Mouse (Mus musculus) gastrocnemius, adult 18-20 months (tissue): Measurements from ENCODE around the gene Snupn. TPM values are rescaled to one million over a fixed set of nuclear protein-coding genes. Genes with fewer than 3 reads are reported as not detected.
"Not testable (repeated sequence)": the region's sequence is repeated elsewhere in the genome, so short reads cannot be mapped to it uniquely, and the experiment has no call there.

Experiments used
- DNase-seq: peaks from one replicate; pipeline ENCODE4 v3.0.0; 2021; ENCODE audit warnings: low spot score
- long read RNA-seq, 2 experiments: library from polyadenylated mRNA; stranded (forward); transcript quantifications; one replicate each; pipeline ENCODE4 v2.0.0; 2021
- total RNA-seq, 2 experiments: library from RNA; stranded (reverse); gene quantifications; 2 replicates each; pipeline ENCODE4 v1.2.3; 2021

Snupn gene
- total RNA-seq, result 10 to 100 TPM; 10.8 to 11.5 TPM
- long read RNA-seq, experiment 1, transcript Snupn-201 (9 exons, 1,391 nt), result major isoform, 19 of 21 reads
- long read RNA-seq, experiment 1, partial matches to known transcripts, result 1 of 21 reads
- long read RNA-seq, experiment 1, other reads (novel, unspliced or antisense), result 1 of 21 reads
- long read RNA-seq, experiment 2, transcript Snupn-201 (9 exons, 1,391 nt), result major isoform, 19 of 25 reads
- long read RNA-seq, experiment 2, partial matches to known transcripts, result 4 of 25 reads
- long read RNA-seq, experiment 2, other reads (novel, unspliced or antisense), result 2 of 25 reads

DNA sequence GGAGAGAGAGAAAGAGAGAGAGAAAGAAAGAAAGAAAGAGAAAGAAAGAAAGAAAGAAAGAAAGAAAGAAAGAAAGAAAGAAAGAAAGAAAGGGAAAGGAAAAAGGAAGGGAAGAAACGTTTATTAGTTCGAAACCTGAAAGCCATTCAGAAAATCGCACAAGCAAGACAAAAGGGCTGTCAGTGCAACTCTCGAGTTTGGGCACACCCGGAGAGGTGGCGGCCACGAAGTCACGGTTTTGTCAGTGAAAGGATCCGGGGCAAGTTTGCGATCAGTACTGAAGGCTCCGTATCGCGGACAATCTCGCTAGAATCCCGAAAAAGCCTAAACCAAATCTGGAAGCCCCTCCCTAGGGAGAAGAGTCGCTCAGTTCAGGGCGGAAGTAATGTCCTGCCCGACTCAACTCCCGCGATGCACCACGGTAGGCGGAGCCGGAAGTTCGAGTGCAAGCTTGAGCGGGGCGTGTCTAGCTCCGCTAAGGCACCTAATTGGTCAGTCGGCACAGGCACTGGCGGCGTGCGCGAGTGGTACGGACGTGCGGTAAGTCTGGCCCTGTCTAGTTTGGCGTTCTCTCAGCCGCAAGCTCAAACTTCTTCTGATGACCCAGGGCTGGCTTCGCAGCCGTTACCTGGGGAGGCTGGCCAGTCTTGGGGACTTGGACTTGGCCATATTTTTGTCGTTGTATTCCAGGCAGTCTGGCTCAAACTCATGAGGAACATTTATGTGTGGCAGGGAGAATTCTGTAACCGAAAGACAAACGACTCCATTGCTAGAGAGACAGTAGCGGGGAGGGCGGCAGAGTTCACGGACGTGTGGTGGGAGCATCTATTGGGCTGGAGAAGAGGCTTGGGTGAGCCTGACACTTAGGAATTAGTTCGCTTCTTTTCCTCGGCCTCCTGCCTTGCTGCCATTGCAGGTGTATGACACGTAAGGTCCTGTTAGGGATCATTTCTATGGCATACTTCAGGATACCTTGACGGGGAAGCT lies at the start of gene Snupn:
Snupn (plus strand) TSS at position 465 of the 987 bp plus-strand sequence.
- peak; percentile 98 for DNase-seq

DNA sequence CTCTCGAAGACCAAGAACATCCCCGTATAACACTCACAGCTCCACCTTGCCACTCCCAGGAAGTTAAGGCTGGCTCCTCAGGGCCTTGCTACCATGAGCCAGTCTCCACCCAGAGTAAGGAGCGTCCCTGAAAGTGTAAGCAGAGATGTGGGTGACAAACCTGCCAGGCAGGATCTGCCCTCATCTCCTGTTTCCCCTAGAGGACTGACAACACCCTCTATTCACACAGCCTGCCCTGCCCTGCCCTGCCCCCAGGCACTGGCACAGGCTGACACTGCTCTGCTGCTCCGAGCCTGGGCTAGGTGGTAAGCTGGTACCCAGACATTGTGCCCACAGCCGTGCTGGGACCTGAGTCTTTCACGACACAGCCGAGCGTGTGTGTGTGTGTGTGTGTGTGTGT lies 49.5 kb upstream of the Snupn start:
- DNase-seq, result no peak

DNA sequence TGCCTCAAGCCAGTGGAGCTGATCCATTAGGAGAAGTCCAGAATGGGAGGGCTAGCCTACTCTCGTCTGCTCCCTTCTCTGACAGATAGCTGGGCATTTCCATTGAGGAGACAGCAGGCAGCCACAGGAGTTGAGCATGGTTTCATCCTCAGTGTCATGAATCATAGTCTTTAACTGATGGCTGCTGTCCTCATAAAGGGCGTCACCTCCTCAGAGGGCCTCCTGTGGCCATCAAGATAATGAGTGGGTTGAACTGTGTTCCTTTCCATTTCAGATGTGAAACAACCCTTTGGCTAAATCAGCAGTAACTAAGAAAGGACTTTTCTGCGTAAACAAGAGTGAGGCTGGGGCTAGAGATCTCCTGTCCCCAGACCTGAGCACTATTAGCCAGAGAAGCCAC lies 47.0 kb upstream of the Snupn start:
- no peak for DNase-seq

DNA sequence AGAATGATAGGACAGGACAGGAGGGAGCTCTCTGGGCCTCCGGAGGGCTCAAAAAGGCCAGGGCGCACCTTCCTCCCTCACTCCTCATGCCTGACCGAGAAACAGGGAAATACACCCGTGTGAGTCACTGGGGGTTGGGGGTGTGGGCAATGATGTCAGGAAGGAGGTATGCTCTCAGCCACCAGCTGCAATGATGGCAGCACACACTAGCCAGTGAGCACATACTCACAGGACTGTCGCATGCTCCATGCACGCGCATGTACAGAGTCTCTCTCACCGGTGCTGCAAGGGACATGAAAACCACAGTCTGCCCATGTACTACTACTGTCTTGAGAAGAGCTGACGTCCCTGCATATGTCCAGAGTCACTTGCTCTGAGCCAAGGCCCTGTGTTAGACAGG lies 43.1 kb upstream of the Snupn start:
- no peak for DNase-seq

DNA sequence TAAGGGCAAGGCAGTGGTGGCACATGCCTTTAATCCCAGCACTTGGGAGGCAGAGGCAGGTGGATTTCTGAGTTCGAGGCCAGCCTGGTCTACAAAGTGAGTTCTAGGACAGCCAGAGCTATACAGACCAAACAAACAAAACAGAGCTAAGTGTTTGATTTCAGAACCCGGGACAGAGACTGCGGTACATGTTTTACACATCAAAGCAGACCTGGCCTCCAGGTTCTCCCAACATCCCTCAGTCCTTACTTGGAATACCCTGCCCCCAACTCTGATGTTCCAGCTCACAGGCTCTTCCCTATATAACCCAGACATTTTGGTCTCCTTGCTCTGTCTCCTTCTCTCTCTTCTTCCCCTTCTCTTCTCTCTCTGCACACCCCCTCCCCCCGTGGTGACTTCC lies 40.7 kb upstream of the Snupn start:
- not testable (repeated sequence) for DNase-seq

DNA sequence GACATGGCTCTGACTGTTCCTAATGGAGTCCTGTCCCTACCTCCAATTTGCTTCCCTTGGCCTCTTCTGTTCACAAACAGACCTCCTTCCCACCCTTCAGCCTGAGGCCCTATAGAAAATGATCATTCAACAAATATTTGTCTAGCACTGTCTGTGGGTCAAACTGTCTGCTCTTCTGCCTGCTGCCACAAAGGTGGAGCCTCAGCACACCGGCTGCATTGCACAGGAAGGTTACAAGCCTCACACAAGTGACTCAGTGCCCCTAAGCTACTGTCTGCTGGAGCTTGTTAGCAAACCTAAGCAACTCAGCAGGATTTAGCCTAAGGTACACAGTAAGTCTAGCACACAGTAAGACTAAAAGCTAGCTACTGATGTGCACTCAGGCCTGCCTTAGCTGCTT lies 39.7 kb upstream of the Snupn start:
- DNase-seq, result no peak

DNA sequence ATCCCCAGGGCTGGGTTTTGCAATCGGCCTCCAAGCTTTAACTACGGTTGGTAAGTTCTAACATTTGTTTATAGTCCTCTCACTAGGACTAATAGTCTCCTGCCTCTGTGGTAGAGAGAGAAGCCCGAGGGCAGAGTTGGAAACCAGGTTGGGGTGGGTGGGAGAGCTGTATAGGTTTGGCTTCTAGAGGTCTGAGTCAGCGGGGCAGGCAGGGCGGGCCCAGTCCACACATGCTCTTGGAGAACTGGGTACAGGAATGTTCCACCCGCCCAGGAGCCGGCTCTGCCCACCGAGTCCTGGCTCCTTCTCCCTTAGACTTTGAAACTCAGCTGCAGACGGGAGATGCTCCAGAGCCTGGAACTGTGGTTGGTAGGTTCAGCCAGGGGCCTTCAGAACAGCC lies 36.7 kb upstream of the Snupn start:
- DNase-seq, result no peak

DNA sequence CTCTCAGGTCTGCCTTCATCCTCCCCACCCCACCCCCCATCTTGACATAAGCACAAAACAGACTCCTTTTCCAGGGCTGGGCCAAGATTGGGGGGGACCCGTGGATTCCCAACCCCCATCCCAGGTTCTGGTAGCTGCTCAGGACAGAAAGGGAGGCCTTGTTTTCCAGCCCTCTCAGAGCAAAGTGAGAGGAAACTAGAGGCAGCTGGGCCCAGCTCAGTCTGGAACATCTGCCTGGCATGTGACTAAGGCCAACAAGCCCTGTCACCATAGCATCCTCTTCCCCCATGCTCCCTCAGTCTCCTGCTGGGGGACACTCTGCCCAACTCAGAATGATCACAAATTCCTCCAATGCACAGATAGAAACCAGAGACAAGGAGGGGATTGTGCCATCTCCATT lies 35.6 kb upstream of the Snupn start:
- no peak for DNase-seq

DNA sequence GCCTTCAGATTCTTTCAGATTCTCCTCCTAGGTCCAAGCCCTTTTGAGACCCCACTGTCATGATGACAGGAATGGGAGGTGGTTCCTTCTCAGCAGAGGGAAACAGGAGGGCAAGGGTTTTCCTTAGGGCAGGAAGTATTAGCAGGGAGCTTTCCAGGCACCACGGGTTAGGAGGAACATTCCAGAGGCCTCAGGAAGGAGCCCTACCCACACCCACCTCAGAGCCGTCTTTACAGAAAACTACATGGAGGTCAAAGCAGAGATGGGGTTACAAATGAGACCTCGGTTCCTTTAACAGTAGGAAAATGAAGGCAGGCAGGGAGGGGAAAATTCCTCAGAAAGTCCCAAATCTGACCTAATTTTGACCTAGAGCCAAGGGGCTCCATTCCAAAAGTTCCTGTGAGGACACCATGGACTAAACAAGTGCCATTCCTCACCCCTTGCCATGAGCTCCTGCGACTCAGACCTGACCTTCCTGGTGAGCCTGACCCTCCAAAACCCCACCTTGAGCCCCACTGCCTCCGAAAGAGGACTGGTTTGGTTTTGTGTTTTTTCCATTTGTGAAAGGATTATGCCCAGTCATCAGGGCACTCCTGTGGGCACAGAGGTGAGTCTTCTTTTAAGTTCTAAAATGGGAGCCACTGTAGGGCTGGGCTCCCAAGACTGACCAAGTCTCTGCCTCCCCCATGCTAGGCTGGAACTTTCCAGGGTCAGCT lies 34.8 kb upstream of the Snupn start:
- peak; percentile 71 for DNase-seq

DNA sequence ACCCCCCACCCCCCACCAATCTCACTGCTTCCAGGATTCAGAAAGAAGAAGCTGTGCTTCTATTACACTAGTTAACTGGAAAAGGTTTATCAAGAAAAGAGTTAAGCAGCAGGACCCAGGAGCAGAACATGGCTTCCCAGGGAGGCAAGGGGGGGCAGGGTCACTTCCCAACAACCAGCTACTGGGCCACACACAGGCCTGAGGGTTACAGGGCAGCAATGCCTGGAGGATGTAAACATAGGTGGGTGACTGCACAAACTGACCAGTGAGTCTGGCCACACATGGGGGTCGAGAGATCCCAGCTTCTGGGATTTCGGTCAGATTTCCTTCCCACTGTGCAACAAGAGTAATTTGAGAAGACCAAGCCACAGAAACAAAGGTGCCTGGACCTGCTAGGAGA lies 33.5 kb upstream of the Snupn start:
- DNase-seq, result no peak

DNA sequence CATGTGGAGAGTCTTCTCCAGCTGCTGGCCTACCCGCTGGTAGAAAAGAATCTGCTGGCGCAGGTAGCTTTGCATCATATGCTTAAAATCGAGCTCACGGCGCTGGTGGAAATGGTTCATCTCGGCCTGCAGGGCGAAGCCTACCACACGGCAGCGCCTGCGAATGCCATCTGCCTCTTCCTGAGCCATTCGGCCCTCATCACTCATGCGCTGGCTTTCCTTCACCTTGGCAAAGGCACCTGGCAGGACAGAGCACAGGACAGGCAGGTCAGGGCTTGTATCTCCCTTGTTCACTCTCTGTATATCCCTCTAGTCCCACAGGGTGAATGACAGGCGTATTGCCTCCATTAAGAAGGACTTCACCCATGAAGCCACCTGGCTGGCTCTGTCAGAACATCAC lies 32.2 kb upstream of the Snupn start:
- no peak for DNase-seq

DNA sequence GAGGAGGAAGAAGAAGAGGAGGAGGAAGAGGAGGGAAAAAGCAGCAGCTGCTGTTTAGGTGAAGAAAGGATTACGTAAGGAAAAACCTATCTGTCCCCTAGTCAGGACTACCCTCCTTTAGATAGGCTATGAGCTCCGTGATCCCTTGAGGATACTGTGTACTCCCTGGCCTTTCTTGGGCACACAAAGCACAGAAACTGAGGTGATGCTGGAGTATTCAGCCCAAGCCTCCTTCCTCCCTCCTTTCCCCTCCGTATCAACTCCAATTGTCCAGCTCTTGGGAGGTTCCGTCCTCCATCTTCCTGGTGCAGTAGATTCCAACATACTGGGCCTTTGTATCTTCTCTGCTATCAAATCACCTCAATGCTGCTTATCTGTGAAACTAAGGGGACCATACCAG lies 27.9 kb upstream of the Snupn start:
- no peak for DNase-seq

DNA sequence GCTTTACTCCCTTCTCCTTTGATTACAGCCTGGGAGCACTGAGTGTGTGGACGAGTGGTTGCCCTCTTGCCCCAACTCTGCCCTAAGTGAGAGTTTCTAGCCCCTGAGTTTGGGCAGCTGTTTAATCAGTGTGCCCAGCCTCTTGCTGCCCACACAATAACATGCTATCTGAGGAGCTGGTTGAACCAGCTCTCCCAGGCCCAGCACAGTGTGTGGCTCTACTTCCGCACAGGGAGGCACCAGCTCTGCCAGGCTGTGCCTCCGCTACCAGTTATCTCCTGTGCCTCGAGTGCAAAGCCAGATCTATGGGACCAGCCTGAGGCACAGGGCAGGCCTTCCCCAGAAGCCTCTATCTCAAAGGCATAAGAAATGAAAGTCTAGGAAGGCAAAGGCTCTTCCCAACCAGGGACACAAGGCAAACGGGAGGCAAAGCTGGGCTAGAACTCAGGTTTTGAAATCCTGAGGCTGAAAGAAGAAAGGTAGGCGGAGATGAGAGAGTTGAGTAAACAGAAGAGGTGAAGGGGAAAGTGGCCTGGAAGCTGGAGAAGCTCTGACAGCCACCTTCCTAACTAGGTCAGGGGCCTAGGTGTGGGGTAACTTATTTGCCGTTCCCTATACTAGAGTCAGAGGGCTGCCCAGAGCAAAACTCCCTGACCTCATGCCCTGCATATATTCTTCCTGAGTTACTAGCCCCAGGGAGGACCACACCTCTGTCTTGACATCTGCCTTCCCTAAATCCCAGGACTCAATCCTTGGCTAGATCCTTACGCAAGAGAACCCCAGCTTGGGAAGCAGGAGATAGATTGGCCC lies 26.6 kb upstream of the Snupn start:
- no peak for DNase-seq

DNA sequence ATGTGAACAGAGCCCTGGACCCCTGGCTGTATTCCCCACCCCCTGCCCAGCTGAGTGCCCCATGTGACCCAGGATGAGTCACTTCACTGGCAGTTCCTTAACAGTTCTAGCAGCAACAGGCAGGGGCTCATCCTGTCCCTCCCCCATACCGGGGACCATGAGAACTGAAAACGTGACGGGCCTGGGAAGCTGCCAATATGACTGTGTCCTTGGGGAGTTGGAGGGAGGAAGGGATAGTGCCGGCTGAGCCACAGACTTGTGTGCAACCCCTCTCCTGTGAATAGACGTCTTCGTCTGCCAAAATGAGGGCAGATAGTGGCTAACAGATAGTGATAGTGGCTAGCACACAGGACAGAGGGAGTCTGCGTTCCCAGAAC lies 26.0 kb upstream of the Snupn start:
- peak; percentile 86 for DNase-seq

DNA sequence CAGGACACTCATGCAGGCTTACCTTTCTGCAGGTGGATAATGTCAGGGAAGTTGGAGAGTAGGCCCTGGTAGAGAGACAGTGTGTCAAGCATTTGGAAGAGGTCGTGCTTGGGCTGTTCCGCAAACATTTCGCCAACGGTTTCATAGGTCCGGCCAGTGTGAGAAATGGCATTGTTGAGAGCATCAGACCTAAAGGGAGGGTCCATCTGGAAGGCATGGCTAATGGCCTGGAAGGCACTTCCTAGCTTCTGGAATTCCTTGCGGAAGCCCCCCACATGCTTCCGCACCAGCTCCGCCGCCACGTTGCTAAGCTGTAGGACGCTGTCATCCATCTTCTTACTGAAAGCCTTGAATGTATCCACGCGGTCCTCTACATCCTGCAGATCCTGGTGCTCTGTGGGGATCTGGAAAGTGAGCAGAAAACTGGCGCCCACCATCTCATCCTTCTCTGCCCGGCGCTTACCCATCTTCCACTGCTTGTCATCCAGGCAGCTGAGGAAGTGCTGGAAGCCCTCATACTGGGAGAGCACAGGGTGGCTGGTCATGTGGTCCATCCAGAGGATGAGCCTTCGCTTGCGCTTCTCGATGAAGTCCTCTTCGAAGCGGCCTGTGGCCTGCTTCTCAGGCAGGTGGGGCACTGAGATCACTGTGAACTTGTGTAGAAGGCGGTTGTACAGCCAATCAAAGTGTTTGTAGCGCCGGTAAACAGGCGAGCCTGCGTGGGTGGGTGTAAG lies 25.2 kb upstream of the Snupn start:
- no peak for DNase-seq

DNA sequence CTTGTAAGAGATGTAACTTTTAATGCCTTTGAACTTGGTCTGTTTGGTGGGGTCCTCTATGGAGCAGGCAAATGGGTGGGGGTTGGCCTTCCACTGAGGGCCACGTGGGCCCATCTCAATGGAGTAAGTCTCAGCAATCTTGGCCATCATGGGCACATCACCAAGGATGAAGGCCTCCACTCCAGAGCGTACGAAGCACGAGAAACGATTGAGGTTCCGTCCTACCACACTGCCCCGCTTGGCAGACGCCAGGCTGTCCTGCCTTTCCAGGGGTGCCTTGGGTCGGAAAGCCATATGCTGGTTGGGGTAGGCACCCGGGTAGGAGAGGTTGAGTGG lies 24.7 kb upstream of the Snupn start:
- DNase-seq, result no peak

DNA sequence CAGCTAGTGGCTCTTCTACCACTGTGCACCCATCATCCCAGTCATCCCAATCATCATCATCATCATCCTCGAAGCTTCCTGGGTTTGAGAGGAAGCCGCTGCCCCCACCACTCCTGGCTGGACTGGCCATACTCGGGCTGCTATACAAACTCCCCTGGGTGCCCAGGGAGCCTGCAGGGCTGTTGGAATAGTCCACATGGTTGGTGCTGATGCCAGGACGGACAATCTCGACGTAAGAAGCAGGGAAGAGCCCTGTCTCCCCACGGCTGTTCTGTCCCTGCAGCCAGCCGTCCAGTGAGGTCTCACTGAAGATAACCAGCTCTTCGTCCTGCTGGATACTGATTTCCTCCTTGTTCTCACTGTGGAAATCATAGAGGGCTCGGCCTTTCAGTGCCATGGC lies 24.3 kb upstream of the Snupn start:
- DNase-seq, result no peak

DNA sequence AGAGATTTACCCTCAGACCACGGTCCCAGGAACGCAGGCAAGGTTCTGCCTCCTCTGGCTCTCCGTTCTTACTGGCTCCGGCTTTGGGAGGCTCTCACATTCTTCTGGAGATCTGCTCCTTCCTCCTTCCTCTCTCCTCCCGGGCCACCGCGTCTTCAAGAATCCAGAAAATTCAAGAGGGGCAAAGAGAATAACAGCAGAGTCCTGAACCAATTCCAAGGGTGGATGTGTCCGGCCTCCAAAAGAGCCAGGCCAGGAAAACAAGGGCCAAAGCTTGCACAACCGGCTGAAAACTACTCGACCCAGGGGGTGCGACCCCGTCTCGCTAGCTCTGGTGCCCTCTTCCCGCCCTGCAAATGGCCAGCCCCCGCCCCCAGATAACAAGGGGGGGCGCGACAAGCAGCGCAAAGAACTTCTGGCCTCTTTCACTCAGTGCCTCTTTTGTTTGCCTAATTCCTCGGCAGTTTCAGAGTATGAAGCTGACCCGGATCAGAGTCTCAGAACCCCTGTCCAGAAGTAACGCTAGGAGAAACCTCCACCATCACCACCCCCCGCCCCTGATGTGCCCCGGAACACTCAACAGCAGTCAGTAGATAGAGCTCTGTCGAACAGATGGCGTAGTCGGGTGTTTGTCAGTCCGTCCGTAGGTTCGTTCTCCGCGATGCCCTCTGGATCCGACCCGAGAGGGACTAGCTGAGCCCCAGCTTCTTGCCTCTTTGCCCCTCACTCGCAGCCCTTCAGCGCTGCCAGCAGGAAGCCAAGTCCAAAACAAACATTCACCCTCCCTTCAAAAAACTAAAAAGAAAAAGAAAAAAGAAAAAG lies 23.3 kb upstream of the Snupn start:
- DNase-seq, result peak; percentile 66

DNA sequence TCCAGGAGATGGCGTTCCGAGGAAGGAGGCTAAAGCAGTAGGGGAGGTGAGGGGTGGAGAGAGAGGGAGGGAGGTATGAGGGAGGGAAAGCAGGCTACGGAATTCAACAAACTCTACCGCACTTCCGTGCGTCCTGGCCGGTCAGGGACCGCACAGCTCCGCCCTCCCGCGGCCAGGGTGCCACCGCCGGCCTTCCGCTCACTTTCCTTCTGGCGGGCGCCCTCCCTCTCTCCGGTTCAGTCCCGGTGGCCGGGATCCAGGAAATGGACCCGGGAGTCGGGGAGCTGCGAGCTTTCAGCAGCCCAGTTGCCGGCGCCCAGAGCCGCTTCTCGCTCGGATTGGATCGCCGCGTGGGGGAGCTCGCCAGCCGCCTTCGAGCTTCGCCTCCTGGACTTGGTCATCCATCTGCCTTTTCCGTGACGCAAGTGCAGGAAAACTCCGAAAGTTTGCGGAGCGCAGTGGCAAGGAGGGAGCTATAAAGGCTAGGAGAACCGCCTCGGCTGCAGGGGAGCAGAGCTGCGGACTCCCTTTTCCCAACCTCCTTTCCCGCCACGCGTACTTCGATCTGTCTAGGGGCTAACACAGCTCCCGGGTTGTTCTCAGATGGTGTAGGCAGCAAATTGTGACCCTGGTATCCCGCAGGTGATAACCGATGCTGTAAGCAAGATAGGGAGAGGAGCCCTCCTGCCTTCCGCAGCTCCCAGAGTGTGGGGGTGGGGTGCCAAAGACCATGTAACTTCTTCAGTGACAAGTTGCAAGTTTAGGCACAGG lies 22.5 kb upstream of the Snupn start, which contains the start of gene Snx33:
Snx33 (minus strand) TSS at position 331 of the 771 bp plus-strand sequence.
- peak; percentile 95 for DNase-seq
